Mouse (Mus musculus) limb, embryonic 11.5 days (tissue): ENCODE data around the gene Ntrk2. TPM values are rescaled to one million over a fixed set of nuclear protein-coding genes. Genes with fewer than 3 reads are reported as not detected.

Source experiments
- ATAC-seq: fragments of 200-750 bp; cut with Nextera tagmentation; 2 replicates; pipeline ENCODE4 v1.8.0; 2017; ENCODE audit warnings: low read depth; ENCODE audit not compliant: insufficient number of reproducible peaks, low FRiP score, low TSS enrichment
- DNase-seq: peaks from one replicate; pipeline ENCODE4 v3.0.0-alpha.2; 2015; ENCODE audit warnings: low spot score
- H3K27ac ChIP-seq: fragments of 300-500 bp; sonication (generic); replicated peaks from 2 replicates; pipeline ENCODE4 v1.5.1; 2014; ENCODE audit warnings: low read depth, mild to moderate bottlenecking, low read length
- H3K27me3 ChIP-seq: fragments of 300-500 bp; sonication (generic); 2 replicates; pipeline ENCODE4 v1.6.1; 2014; ENCODE audit warnings: mild to moderate bottlenecking, low read length, mixed read lengths; ENCODE audit not compliant: control insufficient read depth, insufficient read depth
- H3K36me3 ChIP-seq: fragments of 300-500 bp; sonication (generic); 2 replicates; pipeline ENCODE4 v1.6.1; 2014; ENCODE audit warnings: mild to moderate bottlenecking, low read length, moderate library complexity, mixed read lengths; ENCODE audit not compliant: control insufficient read depth, insufficient read depth
- H3K4me1 ChIP-seq: fragments of 300-500 bp; sonication (generic); 2 replicates; pipeline ENCODE4 v1.6.1; 2014; ENCODE audit warnings: low read length, mixed read lengths; ENCODE audit not compliant: control insufficient read depth, insufficient read depth
- H3K4me2 ChIP-seq: fragments of 300-500 bp; sonication (generic); 2 replicates; pipeline ENCODE4 v1.6.1; 2014; ENCODE audit warnings: low read depth, mild to moderate bottlenecking, moderate library complexity; ENCODE audit not compliant: severe bottlenecking
- H3K4me3 ChIP-seq: fragments of 300-500 bp; sonication (generic); 2 replicates; pipeline ENCODE4 v1.5.1; 2014; ENCODE audit warnings: low read depth, low read length
- H3K9ac ChIP-seq: fragments of 300-500 bp; sonication (generic); 2 replicates; pipeline ENCODE4 v1.6.1; 2014; ENCODE audit warnings: mild to moderate bottlenecking, low read length
- H3K9me3 ChIP-seq: fragments of 300-500 bp; sonication (generic); 2 replicates; pipeline ENCODE4 v1.6.1; 2016; ENCODE audit warnings: low read length; ENCODE audit not compliant: control insufficient read depth
- WGBS: fragments of 180-500 bp; shearing (Covaris S2); extraction: QIAGEN DNeasy Blood & Tissue Kit; methylation state at CpG from one replicate; pipeline ENCODE4 v1.1.7; 2014; 5-methylcytosine and 5-hydroxymethylcytosine counted together
- polyA plus RNA-seq: library from polyadenylated mRNA; unstranded; fragments of >200 nt; fragmentation: Nextera tagmentation; extraction: Ambion mirVana; gene quantifications from 2 replicates; pipeline ENCODE4 v1.2.1, GENCODE M21; 2014

The Ntrk2 gene
- polyA plus RNA-seq, 1 experiment from 2014 or later, result 5.6 TPM

GRCm38 (mm10) chr13:58866776-58867435 is 60.5 kb downstream of the Ntrk2 start:
- no peaks in the 10 kb centered on the region for H3K27me3 ChIP-seq
- no peak overlapping the region for H3K9ac ChIP-seq
- 0 out of 2 replicates have a peak, but pooled peaks cover 3% of the 10 kb centered on the region for H3K4me1 ChIP-seq
- ATAC-seq (no peak), DNase-seq (no peak)
- WGBS, result 85% methylated on average over 8 of the region's 8 CpGs
- no peaks in the 10 kb centered on the region for H3K36me3 ChIP-seq
- no peak overlapping the region for H3K4me3 ChIP-seq
- H3K27ac ChIP-seq, result no peak overlapping the region
- no peak overlapping the region for H3K4me2 ChIP-seq
- H3K9me3 ChIP-seq, result no peaks in the 10 kb centered on the region

DNA sequence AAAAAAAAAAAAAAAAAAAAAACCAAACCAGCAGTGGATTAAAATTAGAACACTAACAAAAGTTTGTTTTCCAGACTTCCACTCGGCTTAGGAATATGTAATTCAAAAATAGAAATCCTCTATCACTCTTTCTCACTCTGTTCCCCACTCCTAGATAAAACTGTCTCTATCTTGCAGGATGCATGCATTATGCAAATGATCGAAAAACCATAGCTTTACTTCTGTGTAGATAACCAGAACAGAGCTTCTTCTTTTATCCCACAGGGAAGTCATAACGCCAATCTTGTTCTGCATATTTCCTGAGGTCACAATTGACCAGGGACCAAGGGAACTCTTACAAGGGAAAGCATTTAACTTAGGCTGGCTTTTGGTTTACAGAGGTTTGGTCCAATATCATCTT is 76.1 kb downstream of the Ntrk2 start:
- Histone ChIP-seq H3K27ac (no peak overlapping the region), H3K27me3 (no peaks in the 10 kb centered on the region), H3K4me2 (no peak overlapping the region), H3K36me3 (no peaks in the 10 kb centered on the region), H3K4me3 (no peak overlapping the region), H3K4me1 (no peaks in the 10 kb centered on the region), H3K9me3 (no peaks in the 10 kb centered on the region), H3K9ac (no peak overlapping the region)
- DNase-seq, result no peak
- no peak for ATAC-seq
- WGBS, result 86% methylated on average over 3 of the region's 3 CpGs

DNA sequence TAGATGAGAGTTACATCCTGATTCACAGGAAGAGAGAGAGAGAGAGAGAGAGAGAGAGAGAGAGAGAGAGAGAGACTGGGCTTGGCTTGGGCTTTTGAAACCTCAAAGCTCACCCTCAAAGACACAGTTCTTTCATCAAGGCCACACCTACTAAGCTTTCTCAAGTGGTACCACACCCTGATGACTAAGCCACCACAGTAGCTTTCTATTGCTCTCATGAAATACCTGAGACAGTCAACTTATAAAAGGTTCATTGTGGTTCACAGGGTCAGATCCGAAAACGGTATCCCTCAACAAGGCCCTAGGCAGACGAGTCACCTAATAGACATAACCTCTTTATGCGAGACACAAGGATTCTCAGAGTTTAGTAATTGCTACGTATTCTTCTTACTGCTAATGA is 76.5 kb downstream of the Ntrk2 start:
- ATAC-seq (no peak), DNase-seq (no peak)
- Histone ChIP-seq H3K27me3 (no peaks in the 10 kb centered on the region), H3K36me3 (no peaks in the 10 kb centered on the region), H3K4me2 (no peak overlapping the region), H3K4me3 (no peak overlapping the region), H3K9ac (no peak overlapping the region), H3K9me3 (no peaks in the 10 kb centered on the region), H3K4me1 (no peaks in the 10 kb centered on the region), H3K27ac (no peak overlapping the region)
- 89% methylated on average over 5 of the region's 5 CpGs for WGBS

DNA sequence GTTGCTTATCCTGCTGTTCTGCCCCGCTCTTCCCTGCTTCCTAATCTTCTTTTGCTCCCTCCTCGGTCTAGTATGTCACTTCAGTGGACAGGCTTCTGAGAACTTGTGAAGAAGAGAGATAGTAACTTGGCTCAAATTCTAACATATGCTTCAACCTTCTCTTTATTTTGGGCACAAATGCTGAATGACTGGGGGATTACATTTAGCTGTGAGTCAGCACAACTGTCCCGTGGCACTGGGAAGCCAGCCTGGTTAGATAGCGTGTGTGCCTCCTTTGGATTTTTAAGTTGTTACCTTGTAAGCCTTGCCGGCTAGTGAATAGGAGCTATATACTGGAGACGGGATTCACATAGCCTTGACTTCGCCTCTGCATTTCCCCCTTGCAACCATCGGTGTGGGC is 79.7 kb downstream of the Ntrk2 start:
- no peaks in the 10 kb centered on the region for H3K27me3 ChIP-seq
- no peak overlapping the region for H3K4me2 ChIP-seq
- H3K9me3 ChIP-seq, result no peaks in the 10 kb centered on the region; the same call in 1 of the 2 replicates
- H3K4me1 ChIP-seq, result no peaks in the 10 kb centered on the region
- no peak for ATAC-seq
- H3K27ac ChIP-seq, result no peak overlapping the region
- H3K36me3 ChIP-seq, result no peaks in the 10 kb centered on the region
- WGBS, result 85% methylated on average over 8 of the region's 8 CpGs
- no peak for DNase-seq
- no peak overlapping the region for H3K4me3 ChIP-seq
- H3K9ac ChIP-seq, result no peak overlapping the region

DNA sequence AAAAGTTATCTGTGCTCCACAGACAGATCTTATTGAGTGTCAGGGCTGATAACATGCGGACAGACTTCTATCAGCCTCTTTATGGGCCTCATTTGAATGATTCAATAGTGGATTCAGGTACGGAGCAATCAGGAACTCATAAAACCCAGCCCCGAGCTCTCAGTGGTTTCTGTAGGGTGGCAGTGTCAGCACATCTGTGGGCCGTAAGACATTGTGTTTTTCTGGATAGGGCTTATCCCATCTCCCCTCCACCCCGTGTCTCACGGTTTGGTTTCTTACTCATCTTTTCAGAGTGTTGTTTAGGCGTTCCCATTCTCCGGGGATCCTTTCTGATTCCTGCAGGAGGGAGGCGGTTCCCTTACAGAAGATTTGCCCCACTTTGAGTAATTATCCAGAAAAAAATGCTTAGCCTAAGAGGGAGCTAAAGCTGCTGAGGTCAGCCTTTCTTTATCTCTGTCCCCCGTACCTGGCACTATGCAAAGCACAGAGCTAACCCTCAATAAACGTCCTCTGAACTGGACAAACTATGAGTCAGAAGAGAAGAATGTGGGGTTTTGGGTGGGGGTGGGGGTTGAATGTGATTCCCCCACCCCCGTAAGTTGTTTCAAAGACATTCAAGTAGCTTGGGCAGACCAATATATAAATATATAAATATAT is 90.0 kb downstream of the Ntrk2 start:
- no peaks in the 10 kb centered on the region for H3K4me1 ChIP-seq
- H3K9ac ChIP-seq, result no peak overlapping the region
- WGBS, result 80% methylated on average over 12 of the region's 12 CpGs
- H3K9me3 ChIP-seq, result no peaks in the 10 kb centered on the region
- no peak for ATAC-seq
- H3K27me3 ChIP-seq, result no peaks in the 10 kb centered on the region
- H3K36me3 ChIP-seq, result no peaks in the 10 kb centered on the region
- DNase-seq, result no peak
- H3K27ac ChIP-seq, result no peak overlapping the region
- no peak overlapping the region for H3K4me2 ChIP-seq
- H3K4me3 ChIP-seq, result no peak overlapping the region

DNA sequence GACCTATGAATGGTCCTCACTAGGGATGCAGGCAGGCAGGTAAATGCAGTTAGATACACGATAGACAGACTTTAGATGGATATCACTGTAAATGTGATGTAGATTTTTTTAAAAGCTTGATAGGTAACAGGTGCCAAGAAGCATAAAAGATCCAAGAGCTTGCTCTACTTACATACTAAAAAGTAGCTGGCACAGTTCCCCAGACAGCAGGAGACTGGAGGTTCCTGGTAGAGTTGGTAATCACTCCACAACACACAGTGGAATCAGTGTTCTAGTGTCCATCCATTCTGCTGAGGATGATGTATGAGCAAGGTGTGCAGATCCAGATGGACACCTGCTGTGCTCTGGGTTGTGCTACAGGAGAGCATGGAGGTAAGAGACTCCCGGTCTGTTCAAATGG is 93.0 kb downstream of the Ntrk2 start:
- WGBS, result 90% methylated on average over 2 of the region's 2 CpGs
- ATAC-seq, result no peak
- DNase-seq, result no peak

DNA sequence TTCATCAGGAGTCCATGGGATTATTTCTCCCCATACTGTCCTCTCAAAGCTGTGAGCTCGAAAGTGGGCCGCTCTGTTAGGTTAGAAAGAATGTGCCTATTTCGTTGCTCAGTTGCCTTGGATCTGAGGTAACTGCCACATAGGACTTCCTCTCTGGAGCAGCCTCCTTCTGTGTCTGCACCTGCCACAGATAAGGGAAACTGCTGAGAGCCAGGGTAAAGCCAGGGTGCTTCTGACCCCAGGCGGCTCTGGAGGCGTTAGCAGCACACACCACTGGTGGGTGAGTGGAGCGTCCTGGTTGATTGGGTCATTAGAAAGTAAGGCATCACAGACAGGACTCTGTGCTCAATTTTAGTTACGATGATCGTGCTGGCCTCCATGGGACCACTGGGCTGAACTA is 95.9 kb downstream of the Ntrk2 start:
- no peak for ATAC-seq
- Histone ChIP-seq H3K27me3 (no peaks in the 10 kb centered on the region), H3K4me3 (no peak overlapping the region), H3K27ac (no peak overlapping the region), H3K4me1 (no peaks in the 10 kb centered on the region), H3K9me3 (no peaks in the 10 kb centered on the region), H3K9ac (no peak overlapping the region), H3K4me2 (no peak overlapping the region), H3K36me3 (no peaks in the 10 kb centered on the region)
- 82% methylated on average over 8 of the region's 8 CpGs for WGBS
- no peak for DNase-seq

More for the DNA sequence above, 93.0 kb downstream of the Ntrk2 start:
- Histone ChIP-seq H3K4me2 (no peak overlapping the region), H3K4me1 (no peaks in the 10 kb centered on the region), H3K9ac (no peak overlapping the region), H3K4me3 (no peak overlapping the region), H3K27ac (no peak overlapping the region), H3K27me3 (no peaks in the 10 kb centered on the region), H3K36me3 (no peaks in the 10 kb centered on the region), H3K9me3 (no peaks in the 10 kb centered on the region)

DNA sequence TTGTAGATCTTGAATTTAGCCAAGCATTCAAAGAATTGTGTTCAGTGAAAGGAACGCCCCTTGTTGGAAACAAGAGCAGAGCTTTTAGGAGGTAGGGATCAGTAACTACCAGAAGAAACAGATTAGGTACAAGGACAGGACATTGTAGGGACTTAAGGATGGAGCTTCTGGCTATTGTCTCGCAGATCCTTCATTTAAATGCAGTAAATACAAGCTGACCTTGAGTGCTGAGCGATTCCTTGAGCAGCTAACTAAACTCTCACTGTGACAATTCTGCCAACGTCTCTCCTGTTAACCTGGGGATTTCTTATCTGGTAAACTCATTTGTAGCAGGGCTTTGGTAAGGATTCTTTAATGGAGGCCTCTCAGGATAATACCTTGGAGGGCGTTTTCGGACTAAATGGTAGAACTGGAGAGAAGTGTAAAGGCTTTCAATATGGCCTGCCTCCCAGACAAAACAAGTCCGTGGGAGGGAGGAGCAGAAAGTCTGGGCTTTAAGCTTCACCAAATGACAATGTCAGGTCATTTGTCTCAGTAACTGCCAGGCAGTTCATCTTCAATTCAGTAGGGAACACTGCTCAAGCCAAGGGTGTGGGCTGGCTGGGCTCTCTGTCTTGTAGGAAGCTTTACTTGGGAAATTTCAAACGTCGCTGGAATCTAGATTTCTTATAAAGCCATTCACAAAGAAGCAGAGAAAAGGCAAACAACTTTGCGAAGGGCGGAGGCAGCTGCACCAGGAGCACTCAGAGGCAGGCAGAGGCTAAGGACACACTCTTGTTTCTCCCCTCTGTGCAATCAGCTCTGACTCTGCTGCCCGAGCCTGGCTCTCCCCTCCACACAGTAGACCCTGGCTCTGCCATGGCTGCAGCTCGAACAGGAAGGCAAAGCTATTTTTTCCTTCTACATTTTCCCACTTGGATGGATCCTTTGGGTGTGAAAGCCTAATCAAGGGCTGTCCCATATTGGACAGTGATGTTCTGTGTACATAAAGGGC is 98.7 kb downstream of the Ntrk2 start:
- Histone ChIP-seq H3K4me3 (no peak overlapping the region), H3K36me3 (no peaks in the 10 kb centered on the region), H3K9ac (no peak overlapping the region), H3K4me1 (0 out of 2 replicates have a peak, but pooled peaks cover 2% of the 10 kb centered on the region), H3K27me3 (no peaks in the 10 kb centered on the region), H3K27ac (no peak overlapping the region), H3K4me2 (no peak overlapping the region), H3K9me3 (no peaks in the 10 kb centered on the region)
- ATAC-seq, result no peak
- WGBS, result 68% methylated on average over 13 of the region's 13 CpGs
- no peak for DNase-seq
